Mouse (Mus musculus) heart, adult 2 months (tissue): ENCODE data around the gene Abhd4.

Experiments
- CTCF ChIP-seq: fragments of 200-600 bp; IDR thresholded peaks from 2 replicates; pipeline ENCODE4 v1.8.1; 2022; ENCODE audit warnings: antibody characterized with exemption, mild to moderate bottlenecking, moderate library complexity
- EP300 ChIP-seq: fragments of 200-500 bp; IDR thresholded peaks from 2 replicates; pipeline ENCODE4 v1.6.1; 2011; ENCODE audit warnings: low read depth, low read length, control low read depth; ENCODE audit not compliant: insufficient read depth
- POLR2A ChIP-seq: fragments of 200-500 bp; IDR thresholded peaks from 2 replicates; pipeline ENCODE4 v1.6.1; 2011; ENCODE audit warnings: mild to moderate bottlenecking, low read depth, low read length, control low read depth; ENCODE audit not compliant: insufficient read depth

DNA sequence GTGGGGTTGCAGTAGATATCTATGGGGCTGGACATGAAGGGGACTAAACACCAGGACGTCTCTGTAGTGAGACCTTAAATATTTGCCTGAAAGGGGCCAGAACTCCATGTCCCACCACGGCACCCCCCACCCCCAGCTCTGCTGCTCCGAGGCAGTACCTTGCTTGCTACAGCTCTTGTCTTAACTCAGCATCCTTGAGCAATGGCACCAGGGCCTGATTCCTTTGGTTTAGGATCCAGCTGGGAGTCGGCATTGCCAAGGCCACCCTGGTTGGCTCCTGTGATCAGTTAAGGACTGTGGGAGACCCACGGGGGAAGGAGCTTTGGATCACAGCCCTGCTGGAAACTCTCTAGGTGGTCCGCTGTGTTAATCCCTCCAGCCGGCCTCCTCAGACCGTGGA, 34.7 kb upstream of the Abhd4 start:
- TF ChIP-seq EP300 (no peak), CTCF (no peak), POLR2A (no peak)
